Mouse (Mus musculus) lung, adult 2 months (tissue): ENCODE results near the gene Stt3a.

Experiments used
- CTCF ChIP-seq: fragments of 200-500 bp; IDR thresholded peaks from 2 replicates; pipeline ENCODE4 v1.5.1; 2011; ENCODE audit warnings: mild to moderate bottlenecking, low read length, control low read depth; ENCODE audit not compliant: insufficient read depth
- POLR2A ChIP-seq: fragments of 200-500 bp; IDR thresholded peaks from 2 replicates; pipeline ENCODE4 v1.6.1; 2011; ENCODE audit warnings: low read depth, mild to moderate bottlenecking, control low read depth, low read length, borderline replicate concordance; ENCODE audit errors: extremely low read depth

DNA sequence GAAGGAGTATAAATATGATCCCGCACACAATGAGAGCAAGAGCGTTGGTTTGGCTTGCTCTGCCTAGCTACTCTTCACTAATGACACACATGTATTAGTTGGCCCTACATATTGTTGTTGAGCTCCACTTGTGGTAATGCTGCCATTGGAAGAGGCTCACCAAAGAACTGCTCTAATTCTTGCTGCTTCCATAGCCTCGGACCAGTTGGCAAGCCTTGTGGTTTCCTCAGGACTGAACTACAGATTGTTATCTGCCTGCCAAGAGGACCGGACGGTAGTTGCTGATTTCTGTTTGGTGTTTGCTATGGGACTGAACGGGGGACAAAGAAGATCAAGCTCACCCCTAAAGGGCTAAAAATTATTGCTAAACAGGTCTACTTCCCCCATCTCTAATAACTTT is 60.2 kb downstream of the Stt3a start:
- TF ChIP-seq POLR2A: no peak
- TF ChIP-seq CTCF: no peak
